Comparison of ENCODE assay signal across 11 mouse cellular contexts in genomic region chr5:23672136-23672535, GRCm38 (mm10). TPM values are rescaled to one million over a fixed set of nuclear protein-coding genes. Genes with fewer than 3 reads are reported as not detected.
DNase-seq lines count a peak whose midpoint lies in the region; ATAC-seq and TF ChIP-seq lines count a peak whose summit lies in the region.
"Had no signal": no experiment of that assay in that cellular context is flagged by ENCODE, and none has a peak within 500 bp of the region (broad histone marks: within the 10 kb centered on the region; RNA-seq: fewer than 3 reads in every experiment).

No protein-coding gene starts in this region.

- no peaks in the 10 kb centered on the region for H3K36me3 ChIP-seq in midbrain, embryonic 13.5 days
- H3K36me3 ChIP-seq: embryonic facial prominence, embryonic 12.5 days had no signal

- no peak for TF ChIP-seq CTCF in gastrocnemius, adult 2 months (IDR thresholded peaks at IDR 0.05)
- no peak for TF ChIP-seq CTCF in lung, adult 2 months (IDR thresholded peaks at IDR 0.05; ENCODE audit: insufficient read depth, low read length)

- no peak overlapping the region for H3K4me2 ChIP-seq in midbrain, embryonic 13.5 days (replicated peaks)
- H3K4me2 ChIP-seq: embryonic facial prominence, embryonic 12.5 days had no signal

- no peaks in the 10 kb centered on the region; the same call in 1 of the 2 replicates for H3K4me1 ChIP-seq in lung, adult 2 months (ENCODE audit: control insufficient read depth, insufficient read depth, low read length)
- H3K4me1 ChIP-seq in midbrain, embryonic 13.5 days (replicated peaks) = peaks cover 12% of the 10 kb centered on the region

- H3K9ac ChIP-seq in midbrain, embryonic 13.5 days (replicated peaks) = no peak overlapping the region
- H3K9ac ChIP-seq: embryonic facial prominence, embryonic 12.5 days had no signal

- no peak overlapping the region for H3K27ac ChIP-seq in gastrocnemius, adult 2 months
- no peak overlapping the region for H3K27ac ChIP-seq in midbrain, embryonic 13.5 days
- H3K27ac ChIP-seq: embryonic facial prominence, embryonic 12.5 days; hindbrain, embryonic 10.5 days had no signal

- peak; percentile 27 for DNase-seq in gastrocnemius, adult 2 months
- DNase-seq in gastrocnemius, postnatal 4 days (ENCODE audit: low spot score in 2 of 2) = no peak
- DNase-seq in 3T3-L1 (ENCODE audit: low read depth, low spot score) = peak; percentile 76
- peak; percentile 49 for DNase-seq in fibroblast of lung, adult 2 months (ENCODE audit: low read depth)
- DNase-seq in lung, adult 2 months = peak; percentile 47
- no peak for DNase-seq in layer of hippocampus, adult 9-11 months
- DNase-seq in left cerebral cortex, postnatal 14 days (ENCODE audit: low spot score in 2 of 2) = no peak

- H3K27me3 ChIP-seq in midbrain, embryonic 13.5 days = no peaks in the 10 kb centered on the region
- H3K27me3 ChIP-seq: embryonic facial prominence, embryonic 12.5 days had no signal

- no peaks in the 10 kb centered on the region for H3K9me3 ChIP-seq in midbrain, embryonic 13.5 days
- H3K9me3 ChIP-seq: embryonic facial prominence, embryonic 12.5 days; hindbrain, embryonic 10.5 days had no signal

- intact Hi-C loops in gastrocnemius, adult 2 months (cut with DNase I) = loop anchor here (10.0 kb wide), 1 partner anchor 83 kb away; no protein-coding TSS in a partner anchor
- intact Hi-C loops in left cerebral cortex, postnatal 14 days (cut with DNase I) = no loop called here

- no peak for ATAC-seq in midbrain, embryonic 13.5 days
- ATAC-seq: CD4-positive, CD25-positive, alpha-beta regulatory T cell, adult 4 months had no signal

- 38% methylated on average over 7 of the region's 7 CpGs for WGBS in lung, adult 2 months
- WGBS in midbrain, embryonic 13.5 days = 67% methylated on average over 7 of the region's 7 CpGs

- no peak overlapping the region for H3K4me3 ChIP-seq in gastrocnemius, adult 2 months
- no peak overlapping the region for H3K4me3 ChIP-seq in lung, adult 2 months (replicated peaks; ENCODE audit: extremely low read depth, low read depth, low read length)
- no peak overlapping the region for H3K4me3 ChIP-seq in midbrain, embryonic 13.5 days (replicated peaks)
- H3K4me3 ChIP-seq: embryonic facial prominence, embryonic 12.5 days; hindbrain, embryonic 10.5 days had no signal

- no peak for TF ChIP-seq POLR2A in lung, adult 2 months (IDR thresholded peaks at IDR 0.05; ENCODE audit: borderline replicate concordance, extremely low read depth, low read depth, low read length)

RNA-seq across cellular contexts. Expression of gene Srpk2, which starts 12.3 kb away (rescaled TPM):
- total RNA-seq in gastrocnemius, adult 2 months (2021) = 10 to 100 TPM; 26.8 to 27.1 TPM
- total RNA-seq in gastrocnemius, postnatal 4 days (2021) = 10 to 100 TPM; 47.2 to 56.2 TPM
- polyA plus RNA-seq in lung, adult 2 months (2012; rRNA removed) = 5.3 and 7.8 TPM in 2 replicates
- polyA plus RNA-seq in midbrain, embryonic 13.5 days (2015; fragmentation: Nextera tagmentation; extraction: Ambion mirVana) = 96.6 and 101 TPM in 2 replicates
- total RNA-seq in left cerebral cortex, postnatal 14 days (2021) = 100 to 1,000 TPM; 182 to 186 TPM

Comparison
In these comparisons a context has a peak if more than half of its experiments do, and no peak if none do; other contexts are left out.
1. DNase-seq: peak in gastrocnemius, adult 2 months (single experiment), 3T3-L1 (single experiment), fibroblast of lung, adult 2 months (single experiment) and lung, adult 2 months (single experiment); none in gastrocnemius, postnatal 4 days (0 of 2), layer of hippocampus, adult 9-11 months (single experiment) and left cerebral cortex, postnatal 14 days (0 of 2).